8 mouse cellular contexts compared by ENCODE assay signal in the genomic region with DNA sequence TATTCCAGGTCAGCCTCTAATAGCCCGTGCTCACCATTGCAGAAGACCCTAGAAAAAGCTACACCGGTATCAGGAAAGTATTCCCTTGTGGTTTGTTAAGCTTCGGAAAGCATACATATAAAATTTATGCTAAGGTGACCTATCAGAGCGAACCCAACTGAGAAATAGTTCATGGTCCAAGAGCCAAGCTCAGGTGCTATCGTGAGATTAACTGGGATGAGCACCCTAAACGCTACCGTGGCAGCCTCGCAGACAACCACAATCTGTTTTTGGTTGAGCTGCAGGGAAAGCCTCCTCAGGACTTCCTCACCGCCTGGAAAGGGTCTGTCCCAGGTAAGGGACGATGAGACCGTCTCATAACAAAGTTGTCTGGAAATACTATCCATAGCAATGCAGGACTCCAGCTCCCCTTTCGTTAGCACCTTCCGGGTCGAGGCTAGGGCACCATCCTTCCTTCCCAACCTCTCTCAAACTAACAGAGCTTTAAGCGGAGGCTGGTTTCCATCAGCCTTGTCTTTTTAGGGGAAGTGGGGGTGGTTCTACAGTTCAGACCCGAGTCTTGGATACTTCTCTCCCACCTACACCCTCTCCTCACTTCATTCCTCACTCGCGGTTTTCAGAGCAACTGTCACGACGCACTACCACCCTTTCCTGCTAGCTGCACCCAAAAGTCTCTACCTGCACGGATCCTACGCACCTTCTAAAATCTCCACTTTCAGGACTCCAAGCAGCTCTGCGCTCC. TPM values are rescaled to one million over a fixed set of nuclear protein-coding genes. Genes with fewer than 3 reads are reported as not detected.
DNase-seq lines count a peak whose midpoint lies in the region; ATAC-seq and TF ChIP-seq lines count a peak whose summit lies in the region.

No protein-coding gene starts in this region.

- H3K9ac ChIP-seq in kidney, embryonic 16.5 days (replicated peaks; ENCODE audit: low read length): peak overlapping the region; percentile 93
- H3K9ac ChIP-seq in forebrain, embryonic 14.5 days (ENCODE audit: low read length): peak overlapping the region; percentile 86
- H3K9ac ChIP-seq in neural tube, embryonic 12.5 days: peak overlapping the region; percentile 92

- peak overlapping the region; percentile 82 for H3K4me2 ChIP-seq in kidney, embryonic 16.5 days (replicated peaks; ENCODE audit: low read depth, low read length)
- H3K4me2 ChIP-seq in forebrain, embryonic 14.5 days (ENCODE audit: low read length): peak overlapping the region; percentile 89
- peak overlapping the region; percentile 89 for H3K4me2 ChIP-seq in neural tube, embryonic 12.5 days (replicated peaks)

- no peaks in the 10 kb centered on the region for H3K9me3 ChIP-seq in kidney, embryonic 16.5 days (ENCODE audit: low read length)
- H3K9me3 ChIP-seq in G1E (replicated peaks): no peaks in the 10 kb centered on the region
- no peaks in the 10 kb centered on the region for H3K9me3 ChIP-seq in forebrain, embryonic 14.5 days (replicated peaks; ENCODE audit: control insufficient read depth, low read length)
- no peaks in the 10 kb centered on the region for H3K9me3 ChIP-seq in neural tube, embryonic 12.5 days

- DNase-seq in kidney, postnatal 36 days: no peak
- DNase-seq in G1E (ENCODE audit: low spot score): peak; percentile 24
- DNase-seq in forebrain, embryonic 14.5 days (ENCODE audit: low spot score): no peak
- peak; percentile 73 to 74 for DNase-seq in left cerebral cortex, postnatal 36 days (ENCODE audit: low spot score in 2 of 2)
- no peak for DNase-seq in cerebellum, adult 9-10 months
- no peak for DNase-seq in gastrocnemius, adult 8-10 months (ENCODE audit: low spot score in 2 of 2)

- no peak for ATAC-seq in kidney, embryonic 16.5 days (ENCODE audit: low FRiP score, low TSS enrichment)
- 0 out of 2 replicates have a peak, but pooled peaks have one; percentile 2 for ATAC-seq in G1E (ENCODE audit: extremely low read depth, insufficient number of reproducible peaks, low FRiP score, poor library complexity, severe bottlenecking)
- ATAC-seq in forebrain, embryonic 14.5 days: 0 out of 2 replicates have a peak, but pooled peaks have one; percentile 0
- ATAC-seq in neural tube, embryonic 12.5 days (ENCODE audit: low FRiP score, low read depth): no peak

- 8% methylated on average over 23 of the region's 23 CpGs for WGBS in kidney, embryonic 16.5 days
- 11% methylated on average over 23 of the region's 23 CpGs for WGBS in forebrain, embryonic 14.5 days
- WGBS in neural tube, embryonic 12.5 days: 7% methylated on average over 23 of the region's 23 CpGs

- intact Hi-C loops in left cerebral cortex, postnatal 36 days (cut with DNase I): loop anchor here (5.0 to 10.0 kb wide), 2 partner anchors 33 to 114 kb away; no protein-coding TSS in a partner anchor

- H3K27ac ChIP-seq in kidney, embryonic 16.5 days (ENCODE audit: low read length): peak overlapping the region; percentile 85; the same call in 1 of the 2 replicates
- peak overlapping the region; percentile 88 for H3K27ac ChIP-seq in forebrain, embryonic 14.5 days (ENCODE audit: low read depth, low read length)
- H3K27ac ChIP-seq in neural tube, embryonic 12.5 days: peak overlapping the region; percentile 83; the same call in 1 of the 2 replicates

- no peaks in the 10 kb centered on the region for H3K27me3 ChIP-seq in kidney, embryonic 16.5 days (ENCODE audit: insufficient read depth, low read length)
- peaks cover 27% of the 10 kb centered on the region for H3K27me3 ChIP-seq in G1E (ENCODE audit: insufficient read depth, low read length)
- 0 out of 2 replicates have a peak, but pooled peaks cover 9% of the 10 kb centered on the region for H3K27me3 ChIP-seq in forebrain, embryonic 14.5 days (replicated peaks; ENCODE audit: control insufficient read depth, insufficient read depth, low read length)
- H3K27me3 ChIP-seq in neural tube, embryonic 12.5 days (replicated peaks): no peaks in the 10 kb centered on the region

- H3K36me3 ChIP-seq in kidney, embryonic 16.5 days (ENCODE audit: insufficient read depth, low read length): no peaks in the 10 kb centered on the region
- peaks cover 17% of the 10 kb centered on the region for H3K36me3 ChIP-seq in G1E (replicated peaks)
- no peaks in the 10 kb centered on the region for H3K36me3 ChIP-seq in forebrain, embryonic 14.5 days (ENCODE audit: control insufficient read depth, insufficient read depth, low read length)
- no peaks in the 10 kb centered on the region for H3K36me3 ChIP-seq in neural tube, embryonic 12.5 days

- peak overlapping the region; percentile 86 for H3K4me3 ChIP-seq in kidney, embryonic 16.5 days (ENCODE audit: low read length)
- peak overlapping the region; percentile 80 for H3K4me3 ChIP-seq in G1E (ENCODE audit: low read depth, low read length)
- peak overlapping the region; percentile 67 for H3K4me3 ChIP-seq in forebrain, embryonic 14.5 days (ENCODE audit: low read depth, low read length)
- peak overlapping the region; percentile 78 for H3K4me3 ChIP-seq in neural tube, embryonic 12.5 days

- peaks cover 40% of the 10 kb centered on the region for H3K4me1 ChIP-seq in kidney, embryonic 16.5 days (ENCODE audit: insufficient read depth, low read length)
- H3K4me1 ChIP-seq in G1E (ENCODE audit: insufficient read depth, low read depth, low read length): peaks cover 67% of the 10 kb centered on the region
- H3K4me1 ChIP-seq in forebrain, embryonic 14.5 days (ENCODE audit: control insufficient read depth, insufficient read depth, low read length): peaks cover 38% of the 10 kb centered on the region
- peaks cover 56% of the 10 kb centered on the region for H3K4me1 ChIP-seq in neural tube, embryonic 12.5 days

- no peak for TF ChIP-seq CTCF in G1E (IDR thresholded peaks at IDR 0.05; ENCODE audit: low read depth, low read length)

RNA-seq across cellular contexts. Expression of gene Nin, which starts 3.0 kb away (rescaled TPM):
- polyA plus RNA-seq in kidney, embryonic 16.5 days (2015; fragmentation: Nextera tagmentation; extraction: Ambion mirVana): 12.0 and 13.4 TPM in 2 replicates
- total RNA-seq in G1E (2014; fragmentation: Nextera tagmentation) (43.1 and 54.0 TPM in 2 replicates), G1E (2017) (58.3 and 60.6 TPM in 2 replicates)
- polyA plus RNA-seq in G1E (2012): 22.2 and 24.8 TPM in 2 replicates
- polyA plus RNA-seq in forebrain, embryonic 14.5 days (2014; fragmentation: Nextera tagmentation; extraction: Ambion mirVana): 14.8 and 26.9 TPM in 2 replicates
- 10 to 100 TPM; 54.4 to 72.2 TPM for total RNA-seq in left cerebral cortex, postnatal 36 days (2021)
- polyA plus RNA-seq in neural tube, embryonic 12.5 days (2016; fragmentation: Nextera tagmentation; extraction: Ambion mirVana): 18.9 and 19.3 TPM in 2 replicates
- total RNA-seq in gastrocnemius, adult 8-10 months (2022): 10 to 100 TPM; 26.3 to 45.2 (median 31.7) TPM

RNA-seq across cellular contexts. Expression of gene Abhd12b, which starts 43.4 kb away (rescaled TPM):
- polyA plus RNA-seq in kidney, embryonic 16.5 days (2015; fragmentation: Nextera tagmentation; extraction: Ambion mirVana): 0.05 and 0.17 TPM in 2 replicates
- total RNA-seq in G1E (2014; fragmentation: Nextera tagmentation) (not detected in 2 replicates), G1E (2017) (0.11 and 0.17 TPM in 2 replicates)
- not detected in 2 replicates for polyA plus RNA-seq in G1E (2012)
- polyA plus RNA-seq in forebrain, embryonic 14.5 days (2014; fragmentation: Nextera tagmentation; extraction: Ambion mirVana): not detected in 2 replicates
- under 1 TPM; 0.10 to 0.29 TPM for total RNA-seq in left cerebral cortex, postnatal 36 days (2021)
- polyA plus RNA-seq in neural tube, embryonic 12.5 days (2016; fragmentation: Nextera tagmentation; extraction: Ambion mirVana): not detected in 2 replicates
- total RNA-seq in gastrocnemius, adult 8-10 months (2022): not detected

Comparison
In these comparisons a context has a peak if more than half of its experiments do, and no peak if none do; other contexts are left out.
1. ATAC-seq: peak in G1E (single experiment) and forebrain, embryonic 14.5 days (single experiment); none in kidney, embryonic 16.5 days (single experiment) and neural tube, embryonic 12.5 days (single experiment).
2. DNase-seq: peak in G1E (single experiment) and left cerebral cortex, postnatal 36 days (2 of 2); none in kidney, postnatal 36 days (0 of 2), forebrain, embryonic 14.5 days (single experiment), cerebellum, adult 9-10 months (single experiment) and gastrocnemius, adult 8-10 months (0 of 2).
3. Peak in every context shown above with its lines, with median percentiles within 50 percentile points of each other: H3K27ac ChIP-seq, H3K4me2 ChIP-seq, H3K4me3 ChIP-seq and H3K9ac ChIP-seq.